Mouse (Mus musculus): ENCODE measurements around the gene Mllt1. TPM values are rescaled to one million over a fixed set of nuclear protein-coding genes. Genes with fewer than 3 reads are reported as not detected.

The Mllt1 gene
- total and polyA plus RNA-seq, 3 experiments: 17.1 to 40.4 (median 20.3) TPM

DNA sequence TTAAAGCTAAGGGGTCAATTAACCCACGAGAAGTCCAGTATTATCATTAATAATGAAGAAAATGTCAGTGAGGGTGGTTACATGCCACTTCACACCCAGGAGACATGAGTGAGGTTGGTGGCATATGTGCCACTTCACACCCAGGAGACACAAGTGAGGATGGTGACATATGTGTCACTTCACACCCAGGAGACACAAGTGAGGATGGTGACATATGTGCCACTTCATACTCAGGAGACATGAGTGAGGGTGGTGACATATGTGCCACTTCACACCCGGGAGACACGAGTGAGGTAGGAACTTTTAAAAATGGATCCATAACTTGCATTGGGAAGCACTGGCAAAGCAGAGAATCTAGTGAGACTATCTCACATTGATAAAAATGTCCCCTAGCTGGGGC, 84.0 kb downstream of the Mllt1 start:
- Histone ChIP-seq H3K79me2 (replicated peaks; ENCODE audit: control insufficient read depth, extremely low read depth, insufficient read depth, poor library complexity, severe bottlenecking) (no peaks in the 10 kb centered on the region), H3K4me1 (ENCODE audit: control insufficient read depth in 1 of 2, insufficient read depth in 2 of 2) (peaks cover 3 to 4% of the 10 kb centered on the region in 2 experiments; a peak in 2 of 4 replicates), H3K9me3 (replicated peaks; ENCODE audit: low read length) (no peaks in the 10 kb centered on the region), H3K4me3 (replicated peaks in 1 of 3; ENCODE audit: low read depth in 2 of 3, low read length in 2 of 3, poor library complexity in 1 of 3) (no peak overlapping the region), H3K36me3 (replicated peaks in 1 of 2; ENCODE audit: control insufficient read depth in 1 of 2, insufficient read depth in 1 of 2, low read length in 1 of 2) (no peaks in the 10 kb centered on the region), H3K27me3 (replicated peaks) (peaks cover 43% of the 10 kb centered on the region), H3K9ac (ENCODE audit: insufficient read depth, low read depth) (no peak overlapping the region), H3K27ac (ENCODE audit: insufficient read depth, low read depth) (no peak overlapping the region), H3K4me2 (ENCODE audit: insufficient read depth, low read depth, poor library complexity, severe bottlenecking) (no peak overlapping the region)
- in situ Hi-C loops (cut with MboI; ENCODE audit: low pct_ligation_motif_present, low pct_unique_long_range_greater_than_20kb, low sequenced_read_pairs) (no loop called here), dilution Hi-C loops (cut with MboI; ENCODE audit: extremely low pct_ligation_motif_present, extremely low pct_unique_long_range_greater_than_20kb, low sequenced_read_pairs) (no loop called here)
- no peak for TF ChIP-seq RAD21 (IDR thresholded peaks at IDR 0.05; ENCODE audit: low read depth, low read length)
- no peak for TF ChIP-seq CHD1 (IDR thresholded peaks at IDR 0.05; ENCODE audit: low read depth, low read length)
- TF ChIP-seq MYC (IDR thresholded peaks at IDR 0.05; ENCODE audit: low read depth, low read length): no peak
- no peak for TF ChIP-seq E2F4 (IDR thresholded peaks at IDR 0.05; ENCODE audit: insufficient replicate concordance, low read depth, low read length)
- no peak for TF ChIP-seq ZKSCAN1 (IDR thresholded peaks at IDR 0.05; ENCODE audit: borderline replicate concordance, low read depth, low read length)
- no peak for TF ChIP-seq IRF4 (IDR thresholded peaks at IDR 0.05; ENCODE audit: low read depth, low read length)
- no peak for TF ChIP-seq MAZ (IDR thresholded peaks at IDR 0.05; ENCODE audit: low read depth, low read length)
- TF ChIP-seq BHLHE40 (IDR thresholded peaks at IDR 0.05; ENCODE audit: low read depth, low read length): no peak
- TF ChIP-seq KAT2A (IDR thresholded peaks at IDR 0.05; ENCODE audit: insufficient replicate concordance, low read length): no peak
- no peak for TF ChIP-seq MAFK (IDR thresholded peaks at IDR 0.05; ENCODE audit: insufficient replicate concordance, low read length)
- no peak for TF ChIP-seq POLR2AphosphoS2 (IDR thresholded peaks at IDR 0.05; ENCODE audit: low read depth, low read length)
- no peak for TF ChIP-seq SIN3A (IDR thresholded peaks at IDR 0.05; ENCODE audit: low read length)
- no peak for TF ChIP-seq CTCF (conservative IDR thresholded peaks at IDR 0.05 in 1 of 2, IDR thresholded peaks at IDR 0.05 in 1 of 2; ENCODE audit: low read depth in 2 of 2, low read length in 2 of 2)
- DNase-seq (ENCODE audit: extremely low read depth): no peak

GRCm38 (mm10) chr17:56849710-56850109, 85.5 kb downstream of the Mllt1 start:
- in situ Hi-C loops (cut with MboI; ENCODE audit: low pct_ligation_motif_present, low pct_unique_long_range_greater_than_20kb, low sequenced_read_pairs) (no loop called here), dilution Hi-C loops (cut with MboI; ENCODE audit: extremely low pct_ligation_motif_present, extremely low pct_unique_long_range_greater_than_20kb, low sequenced_read_pairs) (no loop called here)
- H3K27me3 ChIP-seq (replicated peaks): peaks cover 38% of the 10 kb centered on the region

DNA sequence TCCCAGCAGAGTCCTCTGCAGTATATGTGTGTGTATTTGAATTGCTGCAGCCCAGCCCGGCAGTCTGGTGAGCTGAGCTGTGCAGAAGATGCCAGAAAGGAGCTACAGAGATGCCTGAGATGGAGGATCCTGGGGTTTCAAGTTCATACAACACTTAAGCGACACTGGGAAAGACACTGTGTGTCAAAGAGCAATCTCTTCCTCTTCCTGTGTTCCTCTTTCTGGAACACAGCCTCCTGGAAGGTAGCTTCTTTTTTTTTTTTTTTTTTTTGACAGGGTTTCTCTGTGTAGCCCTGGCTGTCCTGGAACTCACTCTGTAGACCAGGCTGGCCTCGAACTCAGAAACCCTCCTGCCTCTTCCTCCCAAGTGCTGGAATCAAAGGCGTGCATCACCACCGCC, 86.4 kb downstream of the Mllt1 start:
- H3K27ac ChIP-seq (ENCODE audit: insufficient read depth, low read depth): no peak overlapping the region
- peaks cover 3 to 4% of the 10 kb centered on the region in 2 experiments; a peak in 2 of 4 replicates for H3K4me1 ChIP-seq (ENCODE audit: control insufficient read depth in 1 of 2, insufficient read depth in 2 of 2)
- dilution Hi-C loops (cut with MboI; ENCODE audit: extremely low pct_ligation_motif_present, extremely low pct_unique_long_range_greater_than_20kb, low sequenced_read_pairs) (no loop called here), in situ Hi-C loops (cut with MboI; ENCODE audit: low pct_ligation_motif_present, low pct_unique_long_range_greater_than_20kb, low sequenced_read_pairs) (no loop called here)
- no peak for DNase-seq (ENCODE audit: extremely low read depth)
- H3K27me3 ChIP-seq (replicated peaks): peaks cover 36% of the 10 kb centered on the region
- H3K79me2 ChIP-seq (replicated peaks; ENCODE audit: control insufficient read depth, extremely low read depth, insufficient read depth, poor library complexity, severe bottlenecking): no peaks in the 10 kb centered on the region
- TF ChIP-seq ZKSCAN1 (IDR thresholded peaks at IDR 0.05; ENCODE audit: borderline replicate concordance, low read depth, low read length): no peak
- TF ChIP-seq KAT2A (IDR thresholded peaks at IDR 0.05; ENCODE audit: insufficient replicate concordance, low read length): no peak
- TF ChIP-seq CHD2 (IDR thresholded peaks at IDR 0.05; ENCODE audit: low read length): no peak
- TF ChIP-seq MAZ (IDR thresholded peaks at IDR 0.05; ENCODE audit: low read depth, low read length): no peak
- TF ChIP-seq UBTF (IDR thresholded peaks at IDR 0.05; ENCODE audit: low read depth, low read length): no peak
- TF ChIP-seq POLR2A (IDR thresholded peaks at IDR 0.05; ENCODE audit: low read depth, low read length): no peak
- no peak for TF ChIP-seq CTCF (conservative IDR thresholded peaks at IDR 0.05 in 1 of 2, IDR thresholded peaks at IDR 0.05 in 1 of 2; ENCODE audit: low read depth in 2 of 2, low read length in 2 of 2)
- TF ChIP-seq JUND (conservative IDR thresholded peaks at IDR 0.05; ENCODE audit: low read depth, low read length): no peak
- no peak for TF ChIP-seq PAX5 (IDR thresholded peaks at IDR 0.05; ENCODE audit: low read length)
- TF ChIP-seq RAD21 (IDR thresholded peaks at IDR 0.05; ENCODE audit: low read depth, low read length): no peak
- no peak for TF ChIP-seq HCFC1 (IDR thresholded peaks at IDR 0.05; ENCODE audit: low read depth, low read length)
- TF ChIP-seq SIN3A (IDR thresholded peaks at IDR 0.05; ENCODE audit: low read length): no peak
- no peak for TF ChIP-seq TBP (conservative IDR thresholded peaks at IDR 0.05; ENCODE audit: low read depth, low read length)
- no peak for TF ChIP-seq BHLHE40 (IDR thresholded peaks at IDR 0.05; ENCODE audit: low read depth, low read length)
- no peak for TF ChIP-seq ETS1 (conservative IDR thresholded peaks at IDR 0.05; ENCODE audit: low read depth, low read length)
- TF ChIP-seq MYC (IDR thresholded peaks at IDR 0.05; ENCODE audit: low read depth, low read length): no peak
- TF ChIP-seq CHD1 (IDR thresholded peaks at IDR 0.05; ENCODE audit: low read depth, low read length): no peak
- no peak for TF ChIP-seq ELF1 (IDR thresholded peaks at IDR 0.05; ENCODE audit: low read depth, low read length)
- TF ChIP-seq NRF1 (IDR thresholded peaks at IDR 0.05; ENCODE audit: low read depth, low read length): no peak
- no peak for TF ChIP-seq ZNF384 (IDR thresholded peaks at IDR 0.05; ENCODE audit: low read depth, low read length)
- H3K9ac ChIP-seq (ENCODE audit: insufficient read depth, low read depth): no peak overlapping the region
- no peaks in the 10 kb centered on the region for H3K9me3 ChIP-seq (replicated peaks; ENCODE audit: low read length)
- no peak overlapping the region for H3K4me3 ChIP-seq (replicated peaks in 1 of 3; ENCODE audit: low read depth in 2 of 3, low read length in 2 of 3, poor library complexity in 1 of 3)
- no peak overlapping the region for H3K4me2 ChIP-seq (ENCODE audit: insufficient read depth, low read depth, poor library complexity, severe bottlenecking)
- no peaks in the 10 kb centered on the region for H3K36me3 ChIP-seq (replicated peaks in 1 of 2; ENCODE audit: control insufficient read depth in 1 of 2, insufficient read depth in 1 of 2, low read length in 1 of 2)

More at GRCm38 (mm10) chr17:56849710-56850109, 85.5 kb downstream of the Mllt1 start:
- Histone ChIP-seq H3K27ac (ENCODE audit: insufficient read depth, low read depth) (no peak overlapping the region), H3K79me2 (replicated peaks; ENCODE audit: control insufficient read depth, extremely low read depth, insufficient read depth, poor library complexity, severe bottlenecking) (no peaks in the 10 kb centered on the region), H3K4me2 (ENCODE audit: insufficient read depth, low read depth, poor library complexity, severe bottlenecking) (no peak overlapping the region), H3K4me3 (replicated peaks in 1 of 3; ENCODE audit: low read depth in 2 of 3, low read length in 2 of 3, poor library complexity in 1 of 3) (no peak overlapping the region), H3K4me1 (ENCODE audit: control insufficient read depth in 1 of 2, insufficient read depth in 2 of 2) (peaks cover 3 to 4% of the 10 kb centered on the region in 2 experiments; a peak in 2 of 4 replicates), H3K9me3 (replicated peaks; ENCODE audit: low read length) (no peaks in the 10 kb centered on the region), H3K36me3 (replicated peaks in 1 of 2; ENCODE audit: control insufficient read depth in 1 of 2, insufficient read depth in 1 of 2, low read length in 1 of 2) (no peaks in the 10 kb centered on the region), H3K9ac (ENCODE audit: insufficient read depth, low read depth) (no peak overlapping the region)
- DNase-seq (ENCODE audit: extremely low read depth): no peak
- TF ChIP-seq JUN (IDR thresholded peaks at IDR 0.05; ENCODE audit: insufficient read depth, low read depth, low read length) (no peak), E2F4 (IDR thresholded peaks at IDR 0.05; ENCODE audit: insufficient replicate concordance, low read depth, low read length) (no peak)
